Mouse (Mus musculus): ENCODE measurements at regions not wholly inside any gene's neighbourhood (a gene's known extent, or its start where the extent isn't known, plus 50 kb on each side); places are given as distances from the start of the nearest gene placed in this dataset.

GRCm38 (mm10) chr4:30776816-30777442, 1187.0 kb upstream of the Map3k7 start:
- ATAC-seq (ENCODE audit: poor library complexity, severe bottlenecking): no peak

GRCm38 (mm10) chr4:30781649-30782048, 1182.2 kb upstream of the Map3k7 start:
- ATAC-seq (ENCODE audit: poor library complexity, severe bottlenecking): no peak

DNA sequence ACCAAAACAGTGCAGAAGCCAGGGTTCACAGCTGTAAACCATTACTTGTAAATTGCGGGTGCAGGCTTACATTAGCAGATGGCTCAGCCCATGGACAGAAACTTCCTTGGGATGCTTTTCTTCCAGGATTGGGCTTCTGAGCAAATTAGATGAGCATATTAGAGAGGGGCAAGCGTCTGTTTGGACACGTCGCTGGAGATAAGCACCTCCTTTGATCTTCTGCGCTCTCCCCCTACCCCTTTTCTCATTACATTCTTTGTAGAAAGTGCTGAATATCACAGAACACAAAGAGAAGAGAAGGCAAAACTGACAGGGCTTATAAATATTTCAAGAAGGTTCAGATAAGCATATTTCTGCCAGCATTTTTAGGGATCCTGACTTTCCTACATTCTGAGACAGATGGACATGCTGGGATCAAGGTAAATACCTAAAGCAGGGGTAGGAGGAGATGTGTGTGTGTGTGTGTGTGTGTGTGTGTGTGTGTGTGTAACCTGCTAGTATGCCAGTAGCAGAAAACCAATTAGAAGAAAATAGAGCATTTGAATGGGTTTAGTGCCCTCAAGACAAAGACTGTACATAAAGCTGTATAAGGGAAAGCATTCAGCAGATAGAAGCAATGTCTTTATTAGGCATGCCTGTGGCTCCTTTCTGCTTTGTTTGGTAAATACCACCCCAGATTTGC, 1173.8 kb upstream of the Map3k7 start:
- no peak for ATAC-seq (ENCODE audit: poor library complexity, severe bottlenecking)

DNA sequence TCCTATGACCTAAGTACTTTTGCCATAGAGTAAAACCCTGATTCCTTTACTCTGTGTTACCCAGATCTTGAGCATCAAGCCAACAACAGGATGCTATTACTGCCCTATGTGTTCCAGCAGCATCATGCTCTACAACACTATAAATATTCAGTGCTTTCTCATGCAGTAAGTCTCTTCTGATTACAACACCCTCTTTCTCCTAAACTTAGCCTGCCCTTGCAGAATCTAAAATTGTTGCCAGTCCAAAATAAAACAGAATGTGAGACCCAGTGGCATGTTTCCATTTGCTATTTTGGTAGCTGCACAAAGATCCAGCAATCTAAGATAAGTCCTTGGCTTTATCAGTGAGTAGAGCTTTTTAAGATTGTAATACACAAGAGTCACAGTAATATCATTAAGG, 1154.1 kb upstream of the Map3k7 start:
- no peak for ATAC-seq (ENCODE audit: poor library complexity, severe bottlenecking)

- no peak for ATAC-seq (ENCODE audit: poor library complexity, severe bottlenecking)
Measured at GRCm38 (mm10) chr4:30855361-30856056, 1108.4 kb upstream of the Map3k7 start.

DNA sequence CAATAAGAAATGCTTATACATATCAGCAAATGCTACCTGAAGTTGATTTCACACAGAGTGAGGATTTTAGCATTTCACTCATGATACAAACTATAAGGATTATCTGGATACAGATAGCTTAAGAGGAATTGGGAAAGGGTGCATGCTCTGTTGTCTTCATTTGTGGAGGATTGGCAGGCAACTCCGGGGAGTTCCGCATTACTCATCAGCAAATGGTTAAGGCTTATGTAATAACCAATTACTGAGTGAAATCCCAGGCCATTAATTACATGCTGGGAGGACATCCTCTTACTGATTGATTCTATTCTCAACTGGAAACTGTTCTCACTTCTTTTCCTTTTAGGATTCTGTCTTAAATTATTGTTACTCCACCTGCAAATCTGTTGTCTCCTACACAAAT, 1058.9 kb upstream of the Map3k7 start:
- ATAC-seq (ENCODE audit: poor library complexity, severe bottlenecking): no peak

GRCm38 (mm10) chr4:30922944-30923343, 1041.0 kb upstream of the Map3k7 start:
- ATAC-seq (ENCODE audit: poor library complexity, severe bottlenecking): no peak

DNA sequence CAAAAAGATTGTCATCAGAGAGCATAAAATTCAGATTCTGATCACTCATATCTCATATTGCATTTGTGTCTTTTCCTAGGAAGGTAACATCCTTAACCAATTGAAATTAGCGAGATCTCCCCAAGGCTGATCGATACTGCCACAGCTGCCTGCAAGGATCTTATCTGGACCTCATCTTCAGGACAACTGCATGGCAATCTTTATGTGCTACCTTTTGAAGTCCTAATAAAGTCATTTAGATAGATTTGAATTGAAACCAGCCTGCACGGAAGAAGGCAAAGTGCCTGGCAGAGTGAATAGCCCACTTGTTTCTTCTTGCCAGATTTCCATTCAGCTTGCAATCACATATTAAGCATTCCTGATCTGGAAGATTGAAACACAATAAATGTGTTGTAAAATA, 1031.5 kb upstream of the Map3k7 start:
- ATAC-seq (ENCODE audit: poor library complexity, severe bottlenecking): no peak

DNA sequence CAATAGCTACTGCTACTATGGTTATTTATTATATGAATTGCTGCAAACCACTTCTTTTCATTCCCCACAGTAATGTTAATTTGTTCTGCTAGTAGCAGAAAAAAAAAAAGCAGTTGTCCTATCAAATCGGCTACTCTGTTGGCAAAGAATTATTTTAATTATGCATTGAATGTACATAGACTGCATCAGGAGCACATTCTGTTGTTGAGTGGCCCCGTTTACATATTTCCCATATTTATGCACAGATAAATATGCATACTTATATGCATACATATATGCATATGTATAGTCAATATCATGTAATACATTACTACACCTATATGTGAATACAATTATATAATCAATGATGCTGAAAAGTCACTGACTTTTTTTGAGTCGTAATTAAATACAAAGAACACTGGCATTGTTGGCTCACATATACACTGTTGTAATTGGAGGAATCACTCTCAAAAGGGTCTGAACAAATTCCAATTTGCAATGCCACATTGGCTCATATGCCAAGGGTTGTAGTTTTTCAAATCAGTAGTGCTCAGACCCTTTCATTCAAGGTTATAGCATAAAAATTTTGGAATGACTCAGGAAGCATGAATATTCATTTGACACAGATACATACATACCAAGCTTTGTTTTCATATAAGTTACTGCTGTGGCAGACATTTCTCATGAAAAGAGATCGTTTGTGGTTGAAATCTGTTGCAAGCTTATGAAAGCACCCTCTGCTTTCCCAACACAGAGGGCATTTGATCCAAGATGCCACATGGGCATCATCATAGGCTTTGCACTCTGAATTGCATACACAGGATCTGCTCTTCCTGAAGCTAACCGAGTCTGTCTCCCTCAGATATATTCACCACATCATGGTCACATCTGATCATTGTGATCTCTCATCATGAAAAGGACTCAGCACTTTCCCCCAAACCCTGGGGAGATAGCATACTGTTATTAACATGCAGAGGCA, 1030.6 kb upstream of the Map3k7 start:
- ATAC-seq (ENCODE audit: poor library complexity, severe bottlenecking): no peak

GRCm38 (mm10) chr4:30983611-30984010, 980.3 kb upstream of the Map3k7 start:
- no peak for ATAC-seq (ENCODE audit: poor library complexity, severe bottlenecking)

DNA sequence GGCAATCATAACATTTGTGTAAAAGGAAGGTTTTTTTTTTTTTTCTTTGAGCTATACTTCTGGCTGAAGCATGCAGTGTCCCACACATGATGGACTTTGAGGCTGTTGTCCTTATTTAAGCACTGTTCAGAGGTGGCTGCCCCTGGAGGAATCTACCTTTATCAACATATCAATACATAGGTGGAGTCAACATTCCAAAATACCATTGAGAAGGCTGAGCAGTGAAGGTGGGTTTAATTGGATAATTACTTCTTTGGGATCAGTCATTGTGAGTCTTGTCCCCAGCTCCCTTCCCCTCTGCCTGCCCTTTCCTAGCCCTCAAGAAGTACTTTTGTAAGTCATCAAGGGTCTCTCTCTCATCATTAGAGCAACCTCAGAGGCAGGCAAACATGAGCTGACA, 951.9 kb upstream of the Map3k7 start:
- no peak for ATAC-seq (ENCODE audit: poor library complexity, severe bottlenecking)

- no peak for ATAC-seq (ENCODE audit: poor library complexity, severe bottlenecking)
Measured at GRCm38 (mm10) chr4:31052077-31052677, 911.7 kb upstream of the Map3k7 start.

- ATAC-seq (ENCODE audit: poor library complexity, severe bottlenecking): no peak
Measured at GRCm38 (mm10) chr4:31076236-31076635, 887.7 kb upstream of the Map3k7 start.

GRCm38 (mm10) chr4:31121586-31121985, 842.3 kb upstream of the Map3k7 start:
- ATAC-seq (ENCODE audit: poor library complexity, severe bottlenecking): no peak

DNA sequence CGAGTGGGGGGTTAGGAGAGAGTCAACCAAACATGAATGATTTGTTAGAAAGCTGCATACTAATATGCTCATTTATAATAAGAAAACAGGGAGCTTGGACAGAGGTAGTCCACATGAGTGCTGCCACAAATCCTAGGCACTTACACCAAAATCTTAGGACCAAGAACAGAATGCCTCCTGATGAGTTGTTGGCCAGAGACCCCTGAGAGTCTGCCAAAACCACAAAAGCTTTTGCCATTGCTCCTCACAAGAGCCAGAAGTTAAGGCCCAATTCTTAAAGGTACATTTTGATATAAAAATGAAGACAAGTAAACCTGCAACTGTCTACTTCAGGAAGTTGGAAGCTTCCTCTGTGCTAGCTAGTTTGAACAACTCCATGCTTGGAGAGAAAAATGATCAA, 820.7 kb upstream of the Map3k7 start:
- no peak for ATAC-seq (ENCODE audit: poor library complexity, severe bottlenecking)

DNA sequence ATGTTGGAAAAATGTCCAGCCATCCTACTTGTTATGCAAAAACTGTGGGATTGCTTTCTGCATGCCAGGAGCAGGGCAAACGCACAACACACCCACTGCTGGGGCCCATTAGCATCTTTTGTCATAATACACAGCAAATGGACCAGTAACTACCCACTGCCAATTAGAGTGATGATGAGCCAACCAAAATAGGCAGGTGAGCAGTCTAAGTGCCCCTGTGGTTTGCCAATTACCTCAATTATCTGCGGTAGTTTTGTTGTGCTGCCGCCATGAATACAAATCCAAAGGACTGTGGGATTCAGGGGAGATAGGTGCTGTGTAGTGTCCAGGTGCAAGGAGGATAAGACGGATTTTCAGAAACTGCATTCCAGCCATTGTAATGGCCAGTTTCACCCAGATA, 796.5 kb upstream of the Map3k7 start:
- no peak for ATAC-seq (ENCODE audit: poor library complexity, severe bottlenecking)

DNA sequence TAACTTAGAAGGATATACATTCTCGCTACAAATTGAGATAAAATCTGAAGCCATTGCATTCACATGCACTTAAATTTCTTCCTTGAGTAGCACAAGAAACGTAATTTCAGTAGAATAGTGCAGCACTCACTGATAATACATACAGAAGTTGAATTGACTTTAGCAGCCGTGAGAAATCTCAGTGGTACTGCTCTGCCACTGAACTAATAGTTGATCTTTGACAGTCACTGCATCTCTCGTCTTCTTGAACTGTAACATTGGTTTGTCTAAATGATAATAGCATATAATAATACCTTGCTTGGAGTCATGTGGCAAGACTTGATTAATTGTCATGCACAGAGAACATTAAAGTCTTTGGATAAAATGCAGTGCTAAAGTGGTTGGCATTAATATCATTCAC, 795.5 kb upstream of the Map3k7 start:
- no peak for ATAC-seq (ENCODE audit: poor library complexity, severe bottlenecking)

DNA sequence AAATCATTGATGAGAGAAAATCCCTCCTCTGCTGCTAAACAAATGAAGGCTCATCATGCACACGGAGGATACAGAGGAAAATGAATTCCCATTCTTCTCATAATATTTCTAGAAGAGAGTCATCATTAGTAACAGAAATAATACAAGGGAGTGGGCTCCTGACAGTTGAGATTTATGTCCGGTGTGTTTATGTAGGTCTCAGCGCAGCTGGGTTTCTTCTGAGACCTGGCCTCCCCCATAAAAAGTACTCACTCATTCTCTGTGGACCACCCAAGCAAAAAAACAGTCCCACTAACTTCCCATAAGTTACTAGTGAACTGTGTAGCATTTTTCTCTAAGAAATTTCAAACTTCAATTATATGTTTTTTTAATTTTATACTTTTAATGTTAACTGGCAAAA, 792.7 kb upstream of the Map3k7 start:
- ATAC-seq (ENCODE audit: poor library complexity, severe bottlenecking): no peak

DNA sequence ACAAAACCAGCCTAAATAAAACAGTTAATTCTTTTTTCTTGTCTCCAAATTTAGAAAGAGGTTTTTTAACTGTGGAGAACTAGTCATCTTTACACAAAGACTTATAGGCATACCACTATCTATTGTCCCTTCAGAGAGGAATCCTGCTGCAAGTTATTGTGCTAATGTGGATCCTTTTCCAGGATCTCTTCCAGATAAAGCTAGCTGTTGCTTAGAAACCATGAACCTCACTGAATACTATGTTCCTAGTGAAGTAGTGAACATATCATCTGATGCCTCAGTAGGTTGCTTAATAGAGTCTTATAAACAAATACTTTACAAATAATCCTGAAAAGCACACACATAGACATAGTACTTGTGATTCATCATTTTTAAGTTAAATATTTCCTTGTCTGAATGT, 766.0 kb upstream of the Map3k7 start:
- ATAC-seq (ENCODE audit: poor library complexity, severe bottlenecking): no peak

GRCm38 (mm10) chr4:31203286-31203685, 760.6 kb upstream of the Map3k7 start:
- no peak for ATAC-seq (ENCODE audit: poor library complexity, severe bottlenecking)

All from megakaryocyte, adult 5-6 weeks (primary cell).